Mouse (Mus musculus) embryonic facial prominence, embryonic 10.5 days (tissue): ENCODE results near the gene Tax1bp3. TPM values are rescaled to one million over a fixed set of nuclear protein-coding genes. Genes with fewer than 3 reads are reported as not detected.

Experiments used
- DNase-seq: peaks from one replicate; pipeline ENCODE4 v3.0.0-alpha.2; 2017; ENCODE audit warnings: low spot score
- H3K27ac ChIP-seq: fragments of 300-500 bp; sonication (generic); replicated peaks from 2 replicates; pipeline ENCODE4 v1.5.1; 2016; ENCODE audit warnings: mild to moderate bottlenecking
- H3K27me3 ChIP-seq: fragments of 300-500 bp; sonication (generic); replicated peaks from 2 replicates; pipeline ENCODE4 v1.6.1; 2016; ENCODE audit warnings: low read depth, mild to moderate bottlenecking; ENCODE audit not compliant: poor library complexity, severe bottlenecking
- H3K36me3 ChIP-seq: fragments of 300-500 bp; sonication (generic); replicated peaks from 2 replicates; pipeline ENCODE4 v1.6.1; 2016; ENCODE audit warnings: mild to moderate bottlenecking, moderate library complexity
- H3K4me1 ChIP-seq: fragments of 300-500 bp; sonication (generic); 2 replicates; pipeline ENCODE4 v1.6.1; 2016
- H3K4me3 ChIP-seq: fragments of 300-500 bp; sonication (generic); 2 replicates; pipeline ENCODE4 v1.5.1; 2016; ENCODE audit warnings: mild to moderate bottlenecking, moderate library complexity
- H3K9me3 ChIP-seq: fragments of 300-500 bp; sonication (generic); 2 replicates; pipeline ENCODE4 v1.6.1; 2016; ENCODE audit warnings: mild to moderate bottlenecking
- WGBS: fragments of 180-500 bp; shearing (Covaris S2); methylation state at CpG from one replicate; pipeline ENCODE4 v1.1.7; 2016; 5-methylcytosine and 5-hydroxymethylcytosine counted together
- polyA plus RNA-seq: library from polyadenylated mRNA; unstranded; fragments of >200 nt; fragmentation: Nextera tagmentation; extraction: Ambion mirVana; gene quantifications from 2 replicates; pipeline ENCODE4 v1.2.1, GENCODE M21; 2016

Gene Tax1bp3
- polyA plus RNA-seq, 1 experiment from 2014 or later: 206 TPM

DNA sequence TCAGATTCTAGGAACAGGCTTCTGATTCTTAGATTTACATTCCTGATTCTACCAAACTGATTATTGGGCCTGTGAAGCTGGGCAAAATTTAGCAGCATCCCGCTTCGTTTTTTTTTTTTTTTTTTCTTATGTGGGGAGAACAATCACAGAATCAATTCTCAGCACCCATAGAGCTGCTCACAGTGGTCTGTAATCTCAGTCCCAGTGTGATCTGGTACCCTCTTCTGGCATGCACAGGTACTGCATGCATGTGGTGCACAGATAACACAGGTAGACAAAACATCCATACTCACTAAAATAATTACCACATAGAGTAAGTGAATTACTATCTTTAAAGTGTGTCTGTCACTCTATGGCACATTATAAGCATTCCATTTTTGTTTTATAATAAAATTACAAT, 30.7 kb downstream of the Tax1bp3 start:
- 88% methylated on average over 2 of the region's 2 CpGs for WGBS
- no peak for DNase-seq
- H3K36me3 ChIP-seq: no peaks in the 10 kb centered on the region

DNA sequence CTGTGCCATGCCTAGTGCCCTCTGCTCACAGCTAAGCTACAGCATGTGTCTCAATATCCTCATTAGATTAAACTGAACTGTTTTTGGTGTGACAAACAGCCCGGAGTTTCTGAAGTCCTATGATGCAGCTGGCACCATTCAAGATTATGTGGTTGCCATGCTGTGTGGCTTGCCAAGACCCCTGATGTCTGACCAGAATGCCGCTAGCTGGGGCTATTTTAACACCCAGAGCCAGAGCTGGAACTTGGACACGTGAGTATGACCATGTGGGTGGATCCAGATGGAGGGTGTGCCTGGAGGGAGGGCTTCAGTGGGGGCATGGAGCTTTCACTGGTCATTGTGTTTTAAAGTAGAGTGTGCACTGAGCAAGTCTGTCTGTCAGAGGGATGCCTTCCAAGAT, 37.1 kb downstream of the Tax1bp3 start:
- H3K9me3 ChIP-seq: no peaks in the 10 kb centered on the region
- WGBS: 75% methylated on average over 3 of the region's 3 CpGs
- 0 out of 2 replicates have a peak, but pooled peaks cover 4% of the 10 kb centered on the region for H3K27me3 ChIP-seq
- no peaks in the 10 kb centered on the region for H3K36me3 ChIP-seq
- no peak for DNase-seq
- H3K27ac ChIP-seq: no peak overlapping the region
- H3K4me1 ChIP-seq: no peaks in the 10 kb centered on the region
- no peak overlapping the region for H3K4me3 ChIP-seq

More for the DNA sequence above, 30.7 kb downstream of the Tax1bp3 start:
- H3K9me3 ChIP-seq: no peaks in the 10 kb centered on the region
- no peaks in the 10 kb centered on the region for H3K27me3 ChIP-seq
- no peak overlapping the region for H3K4me3 ChIP-seq
- H3K4me1 ChIP-seq: no peaks in the 10 kb centered on the region; the same call in 1 of the 2 replicates
- H3K27ac ChIP-seq: no peak overlapping the region

- DNase-seq: no peak
- WGBS: 63% methylated on average over 2 of the region's 2 CpGs
- H3K9me3 ChIP-seq: no peaks in the 10 kb centered on the region
- H3K4me1 ChIP-seq: no peaks in the 10 kb centered on the region
- no peak overlapping the region for H3K4me3 ChIP-seq
- 0 out of 2 replicates have a peak, but pooled peaks cover 4% of the 10 kb centered on the region for H3K27me3 ChIP-seq
- H3K36me3 ChIP-seq: no peaks in the 10 kb centered on the region
- H3K27ac ChIP-seq: no peak overlapping the region
Measured at GRCm38 (mm10) chr11:73219671-73220070, 42.8 kb downstream of the Tax1bp3 start.

DNA sequence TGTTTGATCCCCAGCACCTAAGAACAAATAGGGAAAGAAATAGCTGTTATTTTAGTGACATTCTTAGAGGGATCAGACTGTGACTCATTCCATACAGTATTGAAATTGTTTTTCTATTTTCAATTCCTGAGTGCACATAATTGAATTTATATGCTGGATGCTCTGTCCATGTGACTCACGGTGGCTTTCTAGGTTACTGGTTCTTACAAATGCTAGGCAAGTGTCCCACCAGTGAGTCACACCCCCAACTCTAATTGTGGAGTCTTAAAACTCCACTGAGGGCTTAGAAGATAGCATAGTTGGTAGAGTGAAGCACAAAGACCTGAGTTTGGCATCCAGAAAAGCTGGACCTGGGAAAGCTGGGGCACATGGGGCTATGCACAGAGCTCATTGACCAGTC, 43.8 kb downstream of the Tax1bp3 start:
- H3K4me3 ChIP-seq: no peak overlapping the region
- no peak overlapping the region for H3K27ac ChIP-seq
- no peak for DNase-seq
- 84% methylated on average over 1 of the region's 1 CpGs for WGBS
- no peaks in the 10 kb centered on the region for H3K36me3 ChIP-seq
- no peaks in the 10 kb centered on the region for H3K27me3 ChIP-seq
- no peaks in the 10 kb centered on the region for H3K9me3 ChIP-seq
- no peaks in the 10 kb centered on the region for H3K4me1 ChIP-seq

DNA sequence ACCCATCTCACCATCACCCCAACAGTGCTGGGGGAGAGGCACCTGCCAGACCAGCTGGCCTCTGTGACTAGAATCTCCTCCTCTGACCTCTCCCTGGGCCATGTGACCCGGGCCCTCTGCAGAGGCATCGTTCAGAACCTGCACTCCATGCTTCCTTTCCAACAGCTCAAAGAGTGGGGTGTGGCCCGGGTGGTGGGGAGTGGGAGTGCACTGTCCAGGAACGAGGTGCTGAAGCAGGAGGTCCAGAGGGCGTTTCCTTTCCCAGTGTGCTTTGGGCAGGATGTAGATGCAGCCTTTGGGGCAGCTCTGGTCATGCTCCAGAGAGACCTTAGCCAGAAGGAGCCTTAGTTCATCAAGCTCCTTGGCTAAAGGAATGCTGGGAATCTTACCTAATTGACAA, 46.0 kb downstream of the Tax1bp3 start:
- Histone ChIP-seq H3K27me3 (no peaks in the 10 kb centered on the region), H3K36me3 (no peaks in the 10 kb centered on the region), H3K9me3 (no peaks in the 10 kb centered on the region), H3K4me3 (no peak overlapping the region), H3K4me1 (no peaks in the 10 kb centered on the region), H3K27ac (no peak overlapping the region)
- WGBS: 48% methylated on average over 5 of the region's 5 CpGs
- DNase-seq: no peak

- no peak for DNase-seq
- H3K9me3 ChIP-seq: no peaks in the 10 kb centered on the region; the same call in 1 of the 2 replicates
- no peaks in the 10 kb centered on the region for H3K36me3 ChIP-seq
- no peaks in the 10 kb centered on the region for H3K27me3 ChIP-seq
- H3K27ac ChIP-seq: no peak overlapping the region
- H3K4me1 ChIP-seq: no peaks in the 10 kb centered on the region
- H3K4me3 ChIP-seq: no peak overlapping the region
- WGBS: 75% methylated on average over 2 of the region's 2 CpGs
Measured at GRCm38 (mm10) chr11:73223966-73224365, 47.1 kb downstream of the Tax1bp3 start.

- Histone ChIP-seq H3K4me3 (no peak overlapping the region), H3K27ac (no peak overlapping the region), H3K36me3 (no peaks in the 10 kb centered on the region), H3K9me3 (no peaks in the 10 kb centered on the region; the same call in 1 of the 2 replicates), H3K4me1 (no peaks in the 10 kb centered on the region), H3K27me3 (no peaks in the 10 kb centered on the region)
- 91% methylated on average over 6 of the region's 6 CpGs for WGBS
- DNase-seq: no peak
Measured at GRCm38 (mm10) chr11:73225856-73226255, 49.0 kb downstream of the Tax1bp3 start.

DNA sequence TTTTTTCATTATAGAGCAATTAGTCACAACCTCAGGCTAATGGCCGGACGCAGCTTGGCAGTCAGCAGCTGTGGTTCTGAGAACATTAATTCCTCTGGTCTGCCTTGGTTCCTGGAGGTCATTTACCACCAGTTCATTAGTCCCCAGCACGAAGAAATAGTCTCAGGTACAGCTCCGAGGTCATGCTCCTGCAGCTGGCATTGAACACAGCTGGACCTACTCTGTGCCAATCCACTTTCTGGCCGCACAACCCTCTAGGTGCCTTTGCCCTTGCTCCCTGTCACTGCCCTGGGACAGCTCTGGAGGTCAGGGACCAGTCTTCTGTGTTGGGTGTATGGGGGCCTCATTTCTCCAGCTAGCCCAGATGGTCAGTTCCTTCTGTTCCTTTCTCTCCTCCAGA, 52.0 kb downstream of the Tax1bp3 start:
- no peak for DNase-seq
- Histone ChIP-seq H3K27me3 (no peaks in the 10 kb centered on the region), H3K4me3 (no peak overlapping the region), H3K27ac (no peak overlapping the region), H3K4me1 (no peaks in the 10 kb centered on the region), H3K9me3 (no peaks in the 10 kb centered on the region; the same call in 1 of the 2 replicates), H3K36me3 (no peaks in the 10 kb centered on the region)
- 76% methylated on average over 5 of the region's 5 CpGs for WGBS

GRCm38 (mm10) chr11:73230081-73230480, 53.2 kb downstream of the Tax1bp3 start:
- Histone ChIP-seq H3K4me1 (no peaks in the 10 kb centered on the region), H3K36me3 (no peaks in the 10 kb centered on the region), H3K27ac (no peak overlapping the region), H3K9me3 (no peaks in the 10 kb centered on the region; the same call in 1 of the 2 replicates), H3K4me3 (no peak overlapping the region), H3K27me3 (no peaks in the 10 kb centered on the region)
- WGBS: 86% methylated on average over 5 of the region's 5 CpGs
- DNase-seq: no peak

GRCm38 (mm10) chr11:73232513-73232912, 55.6 kb downstream of the Tax1bp3 start:
- Histone ChIP-seq H3K36me3 (no peaks in the 10 kb centered on the region), H3K9me3 (no peaks in the 10 kb centered on the region; the same call in 1 of the 2 replicates), H3K27me3 (no peaks in the 10 kb centered on the region), H3K4me3 (no peak overlapping the region), H3K4me1 (peaks cover 5% of the 10 kb centered on the region; the same call in 1 of the 2 replicates), H3K27ac (no peak overlapping the region)
- WGBS: 75% methylated on average over 2 of the region's 2 CpGs
- DNase-seq: no peak

Other genes with a start within 250 kb of the Tax1bp3 start
- 1.3 and 1.4 TPM in 2 replicates for gene Atp2a3, start 215.9 kb upstream of the Tax1bp3 start, polyA plus RNA-seq
- 0.79 and 1.0 TPM in 2 replicates for gene P2rx1, start 178.0 kb upstream of the Tax1bp3 start, polyA plus RNA-seq
- 5.6 and 6.9 TPM in 2 replicates for gene Camkk1, start 158.1 kb upstream of the Tax1bp3 start, polyA plus RNA-seq
- gene Ncbp3, start 129.3 kb upstream of the Tax1bp3 start, polyA plus RNA-seq: 13.7 and 13.8 TPM in 2 replicates
- gene Itgae, start 86.5 kb upstream of the Tax1bp3 start, polyA plus RNA-seq: 0.45 and 0.52 TPM in 2 replicates
- 25.0 and 26.3 TPM in 2 replicates for gene Haspin, start 38.8 kb upstream of the Tax1bp3 start, polyA plus RNA-seq
- gene P2rx5, start 16.7 kb upstream of the Tax1bp3 start, polyA plus RNA-seq: 0.10 and 0.18 TPM in 2 replicates
- 122 and 123 TPM in 2 replicates for gene Emc6, start within 50 bp of the Tax1bp3 start, polyA plus RNA-seq
- gene Ctns, start 22.0 kb downstream of the Tax1bp3 start, polyA plus RNA-seq: 17.4 and 18.4 TPM in 2 replicates
- gene Shpk, start 22.4 kb downstream of the Tax1bp3 start, polyA plus RNA-seq: 0.49 and 0.86 TPM in 2 replicates
- 0.10 TPM in 1 of 2 replicates, not detected in the other for gene Trpv1, start 57.2 kb downstream of the Tax1bp3 start, polyA plus RNA-seq
- gene Trpv3, start 90.3 kb downstream of the Tax1bp3 start, polyA plus RNA-seq: 0.04 TPM in 1 of 2 replicates, not detected in the other
- 0.10 and 0.39 TPM in 2 replicates for gene Aspa, start 152.5 kb downstream of the Tax1bp3 start, polyA plus RNA-seq
- gene Gm49340, start 152.7 kb downstream of the Tax1bp3 start, polyA plus RNA-seq: not detected in 2 replicates
- gene Spata22, start 152.7 kb downstream of the Tax1bp3 start, polyA plus RNA-seq: not detected in 2 replicates
- not detected in 2 replicates for gene Olfr20, start 173.7 kb downstream of the Tax1bp3 start, polyA plus RNA-seq
- gene Olfr376, start 194.2 kb downstream of the Tax1bp3 start, polyA plus RNA-seq: not detected in 2 replicates
- gene Olfr1, start 222.5 kb downstream of the Tax1bp3 start, polyA plus RNA-seq: not detected in 2 replicates